22 mouse cellular contexts compared by ENCODE assay signal in the genomic region with DNA sequence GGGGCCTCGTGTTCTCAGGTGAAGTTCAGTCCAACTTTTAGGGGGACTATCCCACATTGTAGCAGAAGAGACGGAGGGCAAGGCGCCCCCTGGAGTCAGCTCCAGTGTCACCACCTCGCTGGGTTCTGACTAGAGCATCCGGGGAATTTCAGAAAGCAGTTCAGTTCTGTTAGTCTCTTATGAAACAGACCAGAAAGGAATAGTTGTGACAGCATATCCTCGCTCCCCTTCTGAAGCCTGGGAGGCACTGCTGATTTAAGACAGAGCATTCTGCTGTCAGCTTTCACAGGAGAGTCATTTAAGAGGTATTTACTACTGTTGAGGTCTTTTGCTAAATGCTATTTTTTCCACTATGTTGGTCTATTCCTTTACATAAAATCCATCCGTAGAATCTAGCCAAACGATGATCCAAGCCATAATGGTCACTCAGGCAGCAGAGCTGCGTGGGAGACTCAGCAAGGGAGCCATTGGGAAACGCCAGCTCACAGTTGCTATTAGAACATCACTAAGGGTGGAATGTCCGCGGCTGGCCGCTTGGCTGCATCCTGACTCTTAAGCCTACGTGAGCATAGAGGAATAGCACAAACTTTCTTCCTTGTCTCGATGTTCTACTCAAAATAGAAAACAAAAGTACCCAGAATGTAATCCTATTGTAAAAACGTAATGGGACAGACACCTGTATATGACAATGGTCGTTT. TPM values are rescaled to one million over a fixed set of nuclear protein-coding genes. Genes with fewer than 3 reads are reported as not detected.
A peak's percentile ranks its signal among the peaks of the same experiment; 100 is the strongest.
DNase-seq lines count a peak whose midpoint lies in the region; ATAC-seq and TF ChIP-seq lines count a peak whose summit lies in the region.
"Had no signal": no experiment of that assay in that cellular context is flagged by ENCODE, and none has a peak within 500 bp of the region (broad histone marks: within the 10 kb centered on the region; RNA-seq: fewer than 3 reads in every experiment).

No protein-coding gene starts in this region.

- WGBS in intestine, postnatal 0 days, result 76% methylated on average over 17 of the region's 17 CpGs
- 77% methylated on average over 17 of the region's 17 CpGs for WGBS in intestine, embryonic 16.5 days
- WGBS in liver, embryonic 14.5 days (ENCODE audit: insufficient replicate concordance), result 65% methylated on average over 17 of the region's 17 CpGs
- WGBS in liver, embryonic 11.5 days, result 75% methylated on average over 17 of the region's 17 CpGs

- TF ChIP-seq EP300 in liver, embryonic 14.5 days (IDR thresholded peaks at IDR 0.05; ENCODE audit: low read depth), result no peak

- peaks cover 10% of the 10 kb centered on the region; the same call in 1 of the 2 replicates for H3K36me3 ChIP-seq in intestine, postnatal 0 days (ENCODE audit: control insufficient read depth, insufficient read depth)
- no peaks in the 10 kb centered on the region; the same call in 1 of the 2 replicates for H3K36me3 ChIP-seq in intestine, embryonic 16.5 days (ENCODE audit: control insufficient read depth, insufficient read depth, low read length)
- H3K36me3 ChIP-seq in liver, embryonic 14.5 days (replicated peaks; ENCODE audit: control insufficient read depth, insufficient read depth, low read depth), result no peaks in the 10 kb centered on the region
- H3K36me3 ChIP-seq in liver, embryonic 11.5 days (ENCODE audit: control insufficient read depth, insufficient read depth, low read length), result no peaks in the 10 kb centered on the region
- H3K36me3 ChIP-seq: embryonic facial prominence, embryonic 12.5 days; forebrain, embryonic 12.5 days; heart, embryonic 15.5 days; hindbrain, embryonic 15.5 days had no signal

- no peaks in the 10 kb centered on the region for H3K27me3 ChIP-seq in intestine, postnatal 0 days (replicated peaks; ENCODE audit: control insufficient read depth, insufficient read depth, low read length)
- no peaks in the 10 kb centered on the region for H3K27me3 ChIP-seq in intestine, embryonic 16.5 days (replicated peaks; ENCODE audit: control insufficient read depth, insufficient read depth, low read length)
- H3K27me3 ChIP-seq in liver, embryonic 14.5 days (ENCODE audit: control insufficient read depth, insufficient read depth, low read length), result no peaks in the 10 kb centered on the region
- no peaks in the 10 kb centered on the region for H3K27me3 ChIP-seq in liver, embryonic 11.5 days (replicated peaks; ENCODE audit: control insufficient read depth, insufficient read depth, low read length)
- H3K27me3 ChIP-seq: embryonic facial prominence, embryonic 12.5 days; forebrain, embryonic 12.5 days; heart, embryonic 15.5 days; hindbrain, embryonic 15.5 days had no signal

- H3K4me3 ChIP-seq in intestine, postnatal 0 days (ENCODE audit: low read depth, low read length), result no peak overlapping the region
- H3K4me3 ChIP-seq in intestine, embryonic 16.5 days (ENCODE audit: low read length), result no peak overlapping the region
- no peak overlapping the region for H3K4me3 ChIP-seq in liver, embryonic 14.5 days (ENCODE audit: insufficient read depth in 1 of 2, low read depth in 2 of 2, low read length in 2 of 2)
- H3K4me3 ChIP-seq in liver, embryonic 11.5 days (ENCODE audit: low read depth, low read length), result no peak overlapping the region
- H3K4me3 ChIP-seq: embryonic facial prominence, embryonic 12.5 days; forebrain, embryonic 12.5 days; heart, embryonic 15.5 days; hindbrain, embryonic 15.5 days had no signal

- no peak for ATAC-seq in intestine, postnatal 0 days
- ATAC-seq in intestine, embryonic 16.5 days, result no peak
- no peak for ATAC-seq in liver, embryonic 14.5 days (ENCODE audit: insufficient read depth)
- no peak for ATAC-seq in liver, embryonic 11.5 days (replicated peaks; ENCODE audit: low FRiP score)
- ATAC-seq: activated CD4-positive, CD25-positive, alpha-beta regulatory T cell, adult 4 months; forebrain, embryonic 16.5 days had no signal

- H3K9me3 ChIP-seq in intestine, postnatal 0 days (ENCODE audit: control insufficient read depth), result no peaks in the 10 kb centered on the region
- H3K9me3 ChIP-seq in intestine, embryonic 16.5 days (ENCODE audit: control insufficient read depth, low read length), result no peaks in the 10 kb centered on the region
- H3K9me3 ChIP-seq in liver, embryonic 14.5 days (ENCODE audit: control insufficient read depth, low read length), result no peaks in the 10 kb centered on the region
- no peaks in the 10 kb centered on the region for H3K9me3 ChIP-seq in liver, embryonic 11.5 days (ENCODE audit: control insufficient read depth, low read length)
- H3K9me3 ChIP-seq: embryonic facial prominence, embryonic 12.5 days; forebrain, embryonic 12.5 days; heart, embryonic 15.5 days; hindbrain, embryonic 15.5 days had no signal

- no peaks in the 10 kb centered on the region for H3K4me1 ChIP-seq in intestine, postnatal 0 days (replicated peaks; ENCODE audit: control insufficient read depth, insufficient read depth, low read length)
- H3K4me1 ChIP-seq in intestine, embryonic 16.5 days (ENCODE audit: control insufficient read depth, insufficient read depth, low read length), result peaks cover 4% of the 10 kb centered on the region; the same call in 1 of the 2 replicates
- H3K4me1 ChIP-seq in liver, embryonic 14.5 days (replicated peaks; ENCODE audit: control insufficient read depth in 2 of 2, insufficient read depth in 2 of 2, low read length in 1 of 2), result no peaks in the 10 kb centered on the region
- H3K4me1 ChIP-seq in liver, embryonic 11.5 days (replicated peaks; ENCODE audit: control insufficient read depth, insufficient read depth, low read length), result no peaks in the 10 kb centered on the region
- H3K4me1 ChIP-seq: embryonic facial prominence, embryonic 12.5 days; forebrain, embryonic 12.5 days; hindbrain, embryonic 15.5 days had no signal

- no peak overlapping the region for H3K27ac ChIP-seq in intestine, postnatal 0 days (ENCODE audit: low read depth, low read length)
- no peak overlapping the region for H3K27ac ChIP-seq in intestine, embryonic 16.5 days (ENCODE audit: low read length)
- no peak overlapping the region for H3K27ac ChIP-seq in liver, embryonic 14.5 days
- no peak overlapping the region for H3K27ac ChIP-seq in liver, embryonic 11.5 days (ENCODE audit: low read depth, low read length)
- H3K27ac ChIP-seq: embryonic facial prominence, embryonic 12.5 days; forebrain, embryonic 12.5 days; heart, embryonic 15.5 days; hindbrain, embryonic 15.5 days had no signal

- H3K9ac ChIP-seq in intestine, postnatal 0 days (ENCODE audit: low read depth, low read length), result no peak overlapping the region
- no peak overlapping the region for H3K9ac ChIP-seq in intestine, embryonic 16.5 days (ENCODE audit: low read depth, low read length)
- H3K9ac ChIP-seq in liver, embryonic 14.5 days (replicated peaks), result no peak overlapping the region
- H3K9ac ChIP-seq in liver, embryonic 11.5 days (ENCODE audit: low read depth, low read length), result no peak overlapping the region
- H3K9ac ChIP-seq: embryonic facial prominence, embryonic 12.5 days; forebrain, embryonic 12.5 days; heart, embryonic 15.5 days; hindbrain, embryonic 15.5 days had no signal

- TF ChIP-seq CTCF in intestine, postnatal 0 days (IDR thresholded peaks at IDR 0.05; ENCODE audit: low read depth), result peak; percentile 34
- TF ChIP-seq CTCF in liver, embryonic 14.5 days (IDR thresholded peaks at IDR 0.05; ENCODE audit: low read depth), result 0 out of 2 replicates have a peak, but pooled peaks have one; percentile 11

- H3K4me2 ChIP-seq in intestine, postnatal 0 days (replicated peaks; ENCODE audit: low read depth), result no peak overlapping the region
- H3K4me2 ChIP-seq in intestine, embryonic 16.5 days (ENCODE audit: low read depth, low read length), result no peak overlapping the region
- no peak overlapping the region for H3K4me2 ChIP-seq in liver, embryonic 14.5 days (ENCODE audit: low read depth)
- no peak overlapping the region for H3K4me2 ChIP-seq in liver, embryonic 11.5 days
- H3K4me2 ChIP-seq: embryonic facial prominence, embryonic 12.5 days; forebrain, embryonic 12.5 days; heart, embryonic 11.5 days; heart, embryonic 15.5 days; hindbrain, embryonic 15.5 days had no signal

- DNase-seq in liver, embryonic 14.5 days (ENCODE audit: low read depth in 3 of 3, low spot score in 3 of 3), result no peak
- DNase-seq in liver, embryonic 11.5 days (ENCODE audit: low spot score), result no peak
- peak; percentile 52 for DNase-seq in retina, postnatal 1 day
- no peak for DNase-seq in retina, embryonic 14.5 days (ENCODE audit: low spot score)
- peak; percentile 29 for DNase-seq in R1 (ENCODE audit: low read depth, low spot score)
- DNase-seq in T-cell, adult 2 months (ENCODE audit: low spot score), result no peak
- DNase-seq: adrenal gland, postnatal 14 days; cerebellum, adult 11-12 months; cerebellum, adult 9-10 months; cerebellum, postnatal 25 days; gastrocnemius, postnatal 10 days; heart, adult 18-20 months had no signal

RNA-seq across cellular contexts. Expression of a gene that starts 15.3 kb away (rescaled TPM):
- polyA plus RNA-seq in intestine, postnatal 0 days (2015; fragmentation: Nextera tagmentation; extraction: Ambion mirVana), result 120 and 150 TPM in 2 replicates
- 143 and 194 TPM in 2 replicates for polyA plus RNA-seq in intestine, embryonic 16.5 days (2015; fragmentation: Nextera tagmentation; extraction: Ambion mirVana)
- polyA plus RNA-seq in liver, embryonic 14.5 days (2012; rRNA removed), result 1.9 and 2.5 TPM in 2 replicates
- 2.7 and 4.3 TPM in 2 replicates for polyA plus RNA-seq in liver, embryonic 14.5 days (2014; fragmentation: Nextera tagmentation; extraction: Ambion mirVana)
- 3.5 and 4.3 TPM in 2 replicates for polyA plus RNA-seq in liver, embryonic 11.5 days (2014; fragmentation: Nextera tagmentation; extraction: Ambion mirVana)
- polyA plus RNA-seq: activated CD4-positive, CD25-positive, alpha-beta regulatory T cell, adult 4 months; C2C12 had no signal

Comparison
In these comparisons a context has a peak if more than half of its experiments do, and no peak if none do; other contexts are left out.
1. DNase-seq: peak in retina, postnatal 1 day (single experiment) and R1 (single experiment); none in liver, embryonic 14.5 days (0 of 3), liver, embryonic 11.5 days (single experiment), retina, embryonic 14.5 days (single experiment) and T-cell, adult 2 months (single experiment).
2. RNA of a gene that starts 15.3 kb away (polyA plus RNA-seq): 143 to 194 TPM in intestine, embryonic 16.5 days and 120 to 150 TPM in intestine, postnatal 0 days; 3.5 to 4.3 TPM in liver, embryonic 11.5 days and 1.9 to 4.3 TPM in liver, embryonic 14.5 days; every median in the first group is over 10 times any median in the second.